Mouse (Mus musculus) bone marrow, adult 2 months (tissue): ENCODE data around the gene Pros1.

Experiments used
- CTCF ChIP-seq: fragments of 200-500 bp; IDR thresholded peaks from 2 replicates; pipeline ENCODE4 v1.5.1; 2011; ENCODE audit warnings: low read length, control low read depth; ENCODE audit not compliant: control insufficient read depth, insufficient read depth
- POLR2A ChIP-seq: fragments of 200-500 bp; IDR thresholded peaks from 2 replicates; pipeline ENCODE4 v1.6.1; 2011; ENCODE audit warnings: low read depth, mild to moderate bottlenecking, control low read depth, low read length, borderline replicate concordance; ENCODE audit not compliant: control insufficient read depth

GRCm38 (mm10) chr16:62958485-62958884 is 104.4 kb downstream of the Pros1 start:
- no peak for TF ChIP-seq CTCF
- no peak for TF ChIP-seq POLR2A
